Mouse (Mus musculus) lung, postnatal 10 days (tissue): ENCODE results near the gene Cep63.

ENCODE experiments used
- DNase-seq: peaks from one replicate; pipeline ENCODE4 v3.0.0; 2021

Cep63 gene

DNA sequence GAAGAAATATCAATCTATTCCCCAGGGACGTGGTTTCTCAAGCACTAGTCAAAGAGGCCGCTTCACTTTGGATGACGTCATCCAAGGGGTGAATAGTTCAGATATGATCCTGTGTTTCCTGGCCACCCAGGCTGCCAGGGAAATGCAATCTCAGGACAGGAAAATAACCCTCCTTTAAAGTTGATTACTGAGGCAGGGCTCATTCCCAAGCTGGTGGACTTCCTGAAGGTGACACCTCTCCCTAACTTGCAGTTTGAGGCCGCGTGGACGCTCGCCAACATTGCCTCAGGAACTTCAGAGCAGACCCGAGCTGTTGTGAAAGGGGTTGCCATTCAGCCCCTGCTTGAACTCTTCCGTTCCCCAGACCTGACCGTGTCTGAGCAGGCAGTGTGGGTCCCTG, 74.6 kb downstream of the Cep63 start:
- DNase-seq = peak; percentile 32

DNA sequence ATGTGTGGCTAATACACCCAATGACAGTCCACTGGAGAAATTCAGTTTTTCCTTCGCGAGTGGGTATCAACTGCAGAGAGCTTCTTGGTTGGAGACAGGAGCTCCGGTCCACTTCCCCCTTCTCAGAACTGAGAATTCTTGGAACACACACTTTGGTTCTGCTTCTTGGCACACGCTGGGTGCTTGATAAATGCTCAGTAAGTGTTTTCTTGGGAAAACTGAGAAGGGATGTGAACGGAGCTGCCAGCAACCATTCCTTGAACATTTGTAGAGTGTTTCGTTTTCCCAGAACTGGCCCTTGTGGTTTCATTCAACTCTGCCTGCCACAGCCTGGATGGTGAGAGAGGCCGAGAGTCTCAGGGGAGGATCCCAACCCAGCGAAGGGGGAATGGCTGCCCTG, 77.1 kb downstream of the Cep63 start:
- peak; percentile 33 for DNase-seq

DNA sequence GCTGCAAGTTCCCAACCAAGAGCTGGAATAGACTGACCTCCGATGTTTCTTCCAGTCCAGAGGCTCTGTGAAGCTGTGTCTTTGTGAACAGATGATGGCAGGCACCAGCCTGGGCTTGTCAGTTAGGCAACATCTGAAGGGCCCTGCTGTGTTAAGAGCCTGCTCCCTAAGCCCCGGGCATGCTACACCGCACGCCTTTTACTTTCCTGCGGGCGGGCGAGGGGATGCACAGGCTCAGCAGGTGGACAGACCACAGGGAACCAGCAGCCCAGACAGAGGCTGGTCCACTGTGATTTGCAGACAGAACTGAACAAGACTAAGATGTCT, 79.3 kb downstream of the Cep63 start:
- no peak for DNase-seq

DNA sequence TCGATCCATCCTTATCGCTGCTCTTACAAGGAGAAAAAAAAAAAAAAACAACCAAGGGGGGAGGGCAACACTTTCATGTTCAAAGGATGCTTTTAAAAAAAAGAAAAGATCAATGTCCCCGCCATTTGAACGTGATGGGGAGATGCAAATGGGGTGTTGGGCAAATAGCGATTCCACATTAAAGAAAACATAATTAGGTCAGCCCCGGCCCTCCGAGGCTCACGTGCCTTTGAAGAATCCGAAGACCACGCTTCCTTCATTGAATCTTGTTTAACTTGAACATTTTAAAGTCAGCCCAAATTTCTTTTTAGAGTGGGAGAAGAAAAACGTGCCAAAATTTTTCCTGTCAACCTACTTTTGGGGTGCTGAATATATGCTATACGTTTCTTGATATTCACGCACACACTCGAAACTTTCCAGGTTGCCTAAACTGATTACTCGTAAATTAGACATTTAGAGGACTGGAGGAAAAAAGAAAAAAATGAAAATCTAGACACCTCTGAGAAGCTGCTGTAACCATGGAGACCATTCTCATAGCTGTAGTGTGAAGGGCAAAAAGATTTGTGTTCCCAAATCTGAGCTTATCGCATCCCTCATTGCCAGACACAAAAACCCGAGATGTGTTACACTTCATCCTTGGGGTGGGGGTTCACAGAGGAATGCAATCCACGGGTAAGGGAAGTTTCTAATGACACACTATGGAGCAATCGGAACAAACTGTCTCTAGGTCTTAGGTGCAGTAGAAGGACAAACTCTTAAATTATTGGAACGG, 79.9 kb downstream of the Cep63 start:
- no peak for DNase-seq

DNA sequence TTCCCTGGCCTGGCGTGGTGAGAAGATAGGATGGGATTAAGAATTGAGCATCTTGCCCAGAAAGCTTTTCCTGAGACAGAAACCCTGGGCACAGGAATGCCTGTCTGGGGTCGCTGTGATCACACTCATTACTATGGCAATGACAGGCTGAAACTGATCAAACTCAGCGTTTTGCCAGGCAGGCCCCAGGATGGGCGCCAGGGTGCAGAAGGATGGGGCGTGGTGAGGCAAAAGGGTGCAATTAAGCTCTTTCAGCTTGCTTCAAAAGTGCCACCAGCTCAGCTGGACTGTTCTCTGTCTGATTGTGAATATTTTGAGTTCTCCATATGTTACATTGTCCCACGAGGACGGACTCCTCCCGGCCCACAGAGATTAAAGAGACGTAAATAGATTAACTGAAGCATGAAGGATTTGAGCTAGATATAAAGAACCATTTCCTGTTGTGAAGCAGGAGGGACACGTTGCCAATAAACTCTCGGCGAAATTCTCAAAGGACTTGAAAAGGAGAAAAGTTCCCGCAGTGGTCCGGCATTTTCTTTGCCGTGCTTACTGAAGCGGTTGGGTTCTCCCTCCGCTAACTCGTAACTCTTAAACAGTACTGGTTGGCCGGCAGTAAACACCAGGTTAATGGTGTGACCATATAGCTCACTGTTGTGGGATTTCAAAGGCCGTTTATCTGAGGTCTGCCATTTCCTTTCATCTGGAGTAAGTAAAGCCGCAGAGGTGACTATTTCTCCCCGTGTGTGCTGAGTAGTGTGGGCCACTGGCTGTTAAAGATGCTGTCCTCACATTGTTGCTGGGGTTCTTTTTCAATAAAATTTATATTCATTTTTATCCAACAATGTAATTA, 80.7 kb downstream of the Cep63 start:
- DNase-seq = no peak

DNA sequence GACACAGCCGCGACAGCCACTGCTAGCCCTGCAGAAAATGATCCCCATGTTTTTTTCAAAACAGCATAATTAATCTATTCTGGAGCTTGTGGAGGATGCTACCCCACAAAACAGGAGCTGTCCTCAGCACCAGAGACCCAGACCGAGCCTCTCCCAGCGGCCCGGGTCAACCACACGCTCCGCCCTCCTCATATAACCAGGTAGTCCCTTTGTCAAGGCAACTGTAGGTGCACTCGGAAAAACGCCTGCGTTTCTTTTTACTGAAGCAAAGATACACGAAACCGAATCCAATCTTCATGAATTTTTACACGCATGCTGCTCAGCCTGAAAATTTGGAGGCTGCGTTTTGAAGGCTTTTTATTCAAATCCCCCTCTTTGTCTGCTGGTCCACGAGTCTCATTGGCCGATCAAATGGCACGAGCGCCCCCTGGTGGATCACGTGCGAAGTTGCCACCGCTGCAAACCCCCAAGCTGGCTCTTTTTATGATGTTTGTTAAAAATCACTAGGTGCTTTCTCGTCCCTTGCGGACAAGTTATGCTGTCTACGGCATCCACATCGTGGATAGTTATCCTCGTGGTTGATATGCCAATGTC, 81.5 kb downstream of the Cep63 start:
- DNase-seq = peak; percentile 86

DNA sequence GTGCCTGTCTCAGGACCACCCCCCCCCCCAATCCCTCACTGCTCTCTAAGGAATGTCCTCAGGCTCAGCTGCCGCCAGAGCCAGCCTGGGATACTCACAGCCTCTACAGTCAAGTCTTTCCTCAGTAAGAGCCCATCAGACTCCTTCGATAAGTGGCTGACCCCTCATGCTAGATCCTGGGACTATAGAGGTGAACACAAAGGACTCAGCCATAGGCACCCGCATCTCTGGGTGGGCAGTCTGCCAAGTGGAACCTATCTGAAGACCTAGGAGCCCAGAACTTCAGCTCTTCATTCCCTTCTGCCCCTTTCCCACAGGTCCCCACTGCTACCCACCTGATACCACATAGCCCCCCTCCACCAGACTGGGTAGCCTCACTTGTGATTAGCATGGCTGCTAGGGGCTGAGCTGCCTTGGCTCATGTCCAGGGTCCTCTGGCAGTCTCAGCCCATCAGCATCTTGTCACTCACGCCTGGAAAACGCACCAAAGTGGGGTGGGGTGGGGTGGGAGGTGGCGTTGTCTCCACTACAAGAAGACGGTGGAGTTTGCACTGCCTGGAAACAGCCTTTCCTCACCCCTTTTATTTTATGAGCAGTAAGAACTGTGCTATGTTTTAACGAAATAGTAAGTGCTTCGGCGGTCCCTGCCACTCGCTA, 82.1 kb downstream of the Cep63 start:
- DNase-seq = peak; percentile 11

DNA sequence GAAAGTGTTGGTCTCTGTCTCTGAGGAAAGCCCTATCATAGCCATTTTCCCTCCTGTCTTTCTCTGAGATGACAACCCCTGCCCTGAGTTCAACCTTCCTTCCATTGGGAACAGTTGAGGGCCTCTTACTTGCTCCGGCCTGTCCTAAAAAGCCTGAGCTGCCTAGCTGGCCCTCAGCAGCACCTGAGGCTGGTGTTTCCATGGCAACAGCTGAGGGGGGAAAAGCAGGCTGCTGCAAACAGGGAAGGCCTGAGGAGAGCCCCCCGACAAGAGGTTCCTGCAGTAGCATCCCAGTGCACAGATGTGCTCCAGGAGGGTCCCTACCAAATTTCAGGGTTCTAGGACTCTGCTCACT, 82.6 kb downstream of the Cep63 start:
- DNase-seq = no peak

DNA sequence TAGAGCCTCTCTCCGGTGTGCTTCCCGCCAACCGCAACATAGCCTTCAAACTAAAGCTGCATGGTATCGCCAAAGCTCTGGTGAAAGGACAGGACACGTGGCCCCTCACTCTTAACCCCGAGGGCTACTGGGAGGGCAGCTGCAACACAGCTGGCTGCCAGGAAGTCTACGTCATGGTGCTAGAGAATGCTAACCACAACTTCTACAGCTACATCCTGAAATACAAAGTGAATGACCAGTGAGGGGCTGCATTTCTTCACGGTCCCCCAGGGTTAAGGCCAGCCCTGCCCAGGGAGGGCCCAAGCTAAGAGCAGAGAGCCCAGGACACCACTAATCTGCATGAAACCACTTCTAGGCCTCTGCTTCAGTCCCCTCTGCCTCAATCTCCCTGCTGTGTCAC, 83.8 kb downstream of the Cep63 start:
- DNase-seq = no peak

DNA sequence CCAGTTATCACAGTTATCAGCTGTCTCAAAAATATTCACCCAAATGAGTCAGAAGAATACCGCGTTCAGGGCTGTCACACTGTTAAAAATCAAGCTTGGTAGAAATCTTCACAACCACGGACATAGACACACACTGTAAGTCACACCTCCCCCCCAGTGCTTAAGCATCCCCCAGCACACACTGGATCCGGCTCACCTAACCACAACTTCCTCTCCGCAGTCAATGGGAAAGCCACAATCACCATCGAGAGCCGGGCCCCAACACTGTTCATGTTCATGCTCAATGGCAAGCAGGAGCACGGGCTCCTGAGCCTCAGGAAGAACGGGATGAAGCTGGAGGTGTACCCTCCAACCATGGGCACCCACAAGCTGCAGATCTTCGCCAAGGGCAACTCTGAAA, 84.7 kb downstream of the Cep63 start:
- no peak for DNase-seq

DNA sequence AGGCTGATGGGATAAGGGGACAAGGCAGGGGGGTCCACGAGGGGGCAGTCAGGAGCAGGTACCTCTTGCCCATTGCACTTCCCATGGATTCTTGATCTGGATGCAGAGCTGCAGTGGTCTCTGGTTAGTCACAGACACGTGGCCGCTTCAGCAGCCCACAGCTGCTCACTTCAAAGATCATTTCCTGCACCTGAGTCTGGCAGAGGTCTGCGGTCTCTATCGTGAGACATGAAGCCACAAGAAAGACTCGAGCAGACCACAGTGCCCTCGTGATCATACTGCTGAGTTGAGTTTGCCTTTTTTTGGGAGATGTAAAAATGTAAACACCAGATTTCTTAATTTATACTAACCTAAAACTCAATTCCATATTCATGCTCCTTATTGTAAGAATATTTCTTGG, 86.6 kb downstream of the Cep63 start:
- DNase-seq = no peak

DNA sequence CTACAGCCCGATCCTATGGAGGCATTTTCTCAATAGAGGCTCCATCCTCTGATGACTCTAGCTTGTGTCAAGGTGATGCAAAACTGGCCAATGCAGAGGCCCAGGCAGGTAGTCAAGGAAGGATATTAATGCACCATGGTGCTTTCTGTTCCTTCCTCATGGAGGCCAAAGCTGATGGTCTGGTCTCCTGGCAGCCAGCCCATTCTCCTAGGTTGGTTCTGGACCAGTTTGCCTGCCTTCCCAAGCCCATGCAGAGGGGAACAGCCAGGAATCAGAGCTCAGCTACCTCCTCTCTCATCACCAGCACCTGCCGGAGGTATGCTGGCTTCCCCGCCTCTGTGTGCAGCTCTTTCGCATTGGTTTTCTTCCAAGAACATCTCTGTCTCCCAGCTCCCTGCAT, 89.4 kb downstream of the Cep63 start:
- DNase-seq = no peak
